Comparison of ENCODE assay signal across 14 mouse cellular contexts in the genomic region with DNA sequence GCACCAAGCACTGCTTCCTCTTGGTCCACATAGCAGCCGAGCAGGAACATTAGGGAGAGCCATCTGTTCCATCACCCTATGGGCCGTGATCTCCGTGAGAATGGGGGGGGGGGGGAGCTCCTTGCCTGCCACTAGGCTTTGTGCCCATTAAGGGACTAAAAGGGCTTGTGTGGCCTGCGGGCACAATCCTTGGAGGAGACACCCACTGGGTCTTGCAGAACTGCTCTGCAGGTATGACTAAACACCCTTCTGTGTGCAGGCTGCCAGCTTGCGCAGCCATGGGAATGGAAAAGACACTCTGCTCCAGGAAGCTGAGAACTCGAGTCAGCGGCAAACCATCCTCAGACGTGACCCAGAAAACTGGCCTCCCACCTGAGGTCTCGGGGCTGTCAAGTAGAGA.
A peak's percentile ranks its signal among the peaks of the same experiment; 100 is the strongest.
DNase-seq lines count a peak whose midpoint lies in the region; ATAC-seq and TF ChIP-seq lines count a peak whose summit lies in the region.
"Had no signal": no experiment of that assay in that cellular context is flagged by ENCODE, and none has a peak within 500 bp of the region (broad histone marks: within the 10 kb centered on the region; RNA-seq: fewer than 3 reads in every experiment).

No protein-coding gene starts in this region.

- no peak for TF ChIP-seq CTCF in heart, adult 2 months (IDR thresholded peaks at IDR 0.05)

- no peaks in the 10 kb centered on the region for H3K27me3 ChIP-seq in heart, adult 2 months (ENCODE audit: control insufficient read depth, insufficient read depth, low read length)
- H3K27me3 ChIP-seq in midbrain, embryonic 15.5 days (replicated peaks) = no peaks in the 10 kb centered on the region
- H3K27me3 ChIP-seq in midbrain, embryonic 10.5 days (ENCODE audit: low read depth, poor library complexity, severe bottlenecking) = no peaks in the 10 kb centered on the region
- H3K27me3 ChIP-seq in embryonic facial prominence, embryonic 10.5 days (replicated peaks; ENCODE audit: low read depth, poor library complexity, severe bottlenecking) = no peaks in the 10 kb centered on the region
- H3K27me3 ChIP-seq: limb, embryonic 15.5 days had no signal

- H3K36me3 ChIP-seq in heart, adult 2 months (ENCODE audit: control insufficient read depth, insufficient read depth, low read length) = no peaks in the 10 kb centered on the region
- no peaks in the 10 kb centered on the region for H3K36me3 ChIP-seq in midbrain, embryonic 15.5 days (replicated peaks)
- H3K36me3 ChIP-seq in midbrain, embryonic 10.5 days = no peaks in the 10 kb centered on the region
- H3K36me3 ChIP-seq in embryonic facial prominence, embryonic 10.5 days (replicated peaks) = no peaks in the 10 kb centered on the region
- H3K36me3 ChIP-seq: forebrain, embryonic 10.5 days; limb, embryonic 15.5 days had no signal

- no peak for DNase-seq in heart, adult 2 months
- DNase-seq in heart, postnatal 14 days = no peak
- no peak for DNase-seq in midbrain, embryonic 10.5 days (ENCODE audit: low spot score)
- DNase-seq in cerebellum, postnatal 14 days = peak; percentile 57 to 70
- no peak for DNase-seq in embryonic facial prominence, embryonic 10.5 days (ENCODE audit: low spot score)
- DNase-seq in embryo, embryonic 9.5 days (ENCODE audit: extremely low spot score) = no peak
- DNase-seq: gastrocnemius, postnatal 25 days; kidney, adult 18-20 months had no signal

- peak overlapping the region; percentile 46; the same call in 1 of the 2 replicates for H3K27ac ChIP-seq in heart, adult 2 months
- H3K27ac ChIP-seq in midbrain, embryonic 15.5 days = 0 out of 2 replicates have a peak overlapping the region, but pooled peaks have one; percentile 23
- H3K27ac ChIP-seq in midbrain, embryonic 10.5 days (replicated peaks) = no peak overlapping the region
- H3K27ac ChIP-seq in brown adipose tissue, adult 24 weeks (replicated peaks; ENCODE audit: low read depth, low read length) = peak overlapping the region; percentile 1; the same call in 1 of the 2 replicates
- no peak overlapping the region for H3K27ac ChIP-seq in embryonic facial prominence, embryonic 10.5 days (replicated peaks)
- H3K27ac ChIP-seq: forebrain, embryonic 10.5 days; left cerebral cortex, adult 2 months; limb, embryonic 15.5 days had no signal

- intact Hi-C loops in heart, adult 2 months (cut with DNase I) = loop anchor here (5.0 kb wide), 1 partner anchor 67 kb away; a partner anchor contains a TSS
- intact Hi-C loops in heart, postnatal 14 days (cut with DNase I) = loop anchor here (5.0 kb wide), 1 partner anchor 67 kb away; a partner anchor contains a TSS

- no peak overlapping the region for H3K4me2 ChIP-seq in midbrain, embryonic 15.5 days
- H3K4me2 ChIP-seq: limb, embryonic 15.5 days; lung, embryonic 14.5 days had no signal

- H3K4me3 ChIP-seq in heart, adult 2 months = no peak overlapping the region
- H3K4me3 ChIP-seq in midbrain, embryonic 15.5 days = no peak overlapping the region
- H3K4me3 ChIP-seq in midbrain, embryonic 10.5 days = no peak overlapping the region
- no peak overlapping the region for H3K4me3 ChIP-seq in brown adipose tissue, adult 24 weeks (ENCODE audit: insufficient read depth, low read depth, low read length)
- H3K4me3 ChIP-seq in embryonic facial prominence, embryonic 10.5 days = no peak overlapping the region
- H3K4me3 ChIP-seq: forebrain, embryonic 10.5 days; left cerebral cortex, adult 2 months; limb, embryonic 15.5 days had no signal

- no peaks in the 10 kb centered on the region for H3K9me3 ChIP-seq in midbrain, embryonic 15.5 days
- no peaks in the 10 kb centered on the region for H3K9me3 ChIP-seq in midbrain, embryonic 10.5 days (replicated peaks)
- no peaks in the 10 kb centered on the region for H3K9me3 ChIP-seq in embryonic facial prominence, embryonic 10.5 days
- H3K9me3 ChIP-seq: forebrain, embryonic 10.5 days; limb, embryonic 15.5 days had no signal

- no peak for TF ChIP-seq EP300 in heart, adult 2 months (IDR thresholded peaks at IDR 0.05; ENCODE audit: insufficient read depth, low read depth, low read length)

- H3K79me2 ChIP-seq in heart, adult 2 months (replicated peaks; ENCODE audit: control insufficient read depth, insufficient read depth, low read length) = no peaks in the 10 kb centered on the region

- no peak for TF ChIP-seq POLR2A in heart, adult 2 months (IDR thresholded peaks at IDR 0.05; ENCODE audit: insufficient read depth, low read depth, low read length)

- no peak for ATAC-seq in midbrain, embryonic 15.5 days (replicated peaks)

- no peak overlapping the region for H3K9ac ChIP-seq in heart, adult 2 months (ENCODE audit: low read depth, low read length)
- H3K9ac ChIP-seq in midbrain, embryonic 15.5 days = no peak overlapping the region
- H3K9ac ChIP-seq: limb, embryonic 15.5 days; lung, embryonic 14.5 days had no signal

- 45% methylated on average over 9 of the region's 9 CpGs for WGBS in heart, adult 2 months
- WGBS in midbrain, embryonic 15.5 days = 51% methylated on average over 9 of the region's 9 CpGs
- 71% methylated on average over 9 of the region's 9 CpGs for WGBS in midbrain, embryonic 10.5 days
- WGBS in embryonic facial prominence, embryonic 10.5 days = 64% methylated on average over 9 of the region's 9 CpGs

- H3K4me1 ChIP-seq in heart, adult 2 months (ENCODE audit: control insufficient read depth, insufficient read depth, low read length) = peaks cover 8% of the 10 kb centered on the region
- H3K4me1 ChIP-seq in midbrain, embryonic 15.5 days = peaks cover 31% of the 10 kb centered on the region
- peaks cover 25% of the 10 kb centered on the region for H3K4me1 ChIP-seq in midbrain, embryonic 10.5 days
- peaks cover 9% of the 10 kb centered on the region for H3K4me1 ChIP-seq in brown adipose tissue, adult 24 weeks (ENCODE audit: control insufficient read depth, insufficient read depth, insufficient read length, low read length)
- peaks cover 4% of the 10 kb centered on the region for H3K4me1 ChIP-seq in embryonic facial prominence, embryonic 10.5 days
- H3K4me1 ChIP-seq: limb, embryonic 15.5 days had no signal

Comparison
In these comparisons a context has a peak if more than half of its experiments do, and no peak if none do; other contexts are left out.
1. H3K27ac ChIP-seq: peak in heart, adult 2 months (single experiment), midbrain, embryonic 15.5 days (single experiment) and brown adipose tissue, adult 24 weeks (single experiment); none in midbrain, embryonic 10.5 days (single experiment) and embryonic facial prominence, embryonic 10.5 days (single experiment).
2. DNase-seq: peak in cerebellum, postnatal 14 days (2 of 2); none in heart, adult 2 months (0 of 2), heart, postnatal 14 days (0 of 2), midbrain, embryonic 10.5 days (single experiment), embryonic facial prominence, embryonic 10.5 days (single experiment) and embryo, embryonic 9.5 days (single experiment).